Mouse (Mus musculus) spleen, embryonic (tissue): ENCODE measurements around the gene Ndufb7.

Experiments used
- CTCF ChIA-PET: fragments of 350-600 bp; sonication (Branson Sonifier 250); formaldehyde crosslinking; loops from one replicate; lab custom pipeline; 2022; lab: Charles Lee

Ndufb7 gene

GRCm38 (mm10) chr8:83575561-83576515 lies 9.4 kb downstream of the Ndufb7 start:
- CTCF ChIA-PET: no interaction called here

GRCm38 (mm10) chr8:83576516-83576895 lies 10.0 kb downstream of the Ndufb7 start:
- CTCF ChIA-PET: no interaction called here

GRCm38 (mm10) chr8:83576921-83577320 lies 10.4 kb downstream of the Ndufb7 start:
- CTCF ChIA-PET: no interaction called here

- CTCF ChIA-PET: no interaction called here
Observed at GRCm38 (mm10) chr8:83577384-83577791, 10.9 kb downstream of the Ndufb7 start.

- CTCF ChIA-PET: no interaction called here
Observed at GRCm38 (mm10) chr8:83578131-83579055, 11.9 kb downstream of the Ndufb7 start.

GRCm38 (mm10) chr8:83579676-83580075 lies 13.2 kb downstream of the Ndufb7 start:
- CTCF ChIA-PET: no interaction called here

- CTCF ChIA-PET: interaction anchor here (0.5 to 0.6 kb wide), 2 partner anchors 64 to 438 kb away, joined by 3 to 5 read pairs; no protein-coding TSS in a partner anchor
Observed at GRCm38 (mm10) chr8:83580826-83581225, 14.4 kb downstream of the Ndufb7 start.

- CTCF ChIA-PET: interaction anchor here (0.7 kb wide), 1 partner anchor 16 kb away, joined by 3 read pairs; the partner anchor contains the start of gene Ndufb7
Observed at GRCm38 (mm10) chr8:83582226-83582625, 15.8 kb downstream of the Ndufb7 start.

GRCm38 (mm10) chr8:83583236-83583635 lies 16.8 kb downstream of the Ndufb7 start:
- CTCF ChIA-PET: no interaction called here

GRCm38 (mm10) chr8:83584771-83585170 lies 18.3 kb downstream of the Ndufb7 start:
- CTCF ChIA-PET: no interaction called here

GRCm38 (mm10) chr8:83585333-83585732 lies 18.9 kb downstream of the Ndufb7 start:
- CTCF ChIA-PET: no interaction called here

- CTCF ChIA-PET: no interaction called here
Observed at GRCm38 (mm10) chr8:83587644-83588043, 21.2 kb downstream of the Ndufb7 start.

GRCm38 (mm10) chr8:83588886-83589285 lies 22.4 kb downstream of the Ndufb7 start:
- CTCF ChIA-PET: no interaction called here

- CTCF ChIA-PET: interaction anchor here (0.7 kb wide), 1 partner anchor 158 kb away, joined by 3 read pairs; no protein-coding TSS in a partner anchor
Observed at GRCm38 (mm10) chr8:83590488-83591023, 24.1 kb downstream of the Ndufb7 start.

GRCm38 (mm10) chr8:83592682-83593081 lies 26.2 kb downstream of the Ndufb7 start:
- CTCF ChIA-PET: interaction anchor here (0.7 kb wide), 3 partner anchors 143 to 1194 kb away, joined by 3 to 4 read pairs (median 3); partner anchors contain the start of gene Prkaca

GRCm38 (mm10) chr8:83593325-83594166 lies 27.1 kb downstream of the Ndufb7 start:
- CTCF ChIA-PET: interaction anchor here (0.7 kb wide), 3 partner anchors 144 to 1195 kb away, joined by 3 to 4 read pairs (median 3); partner anchors contain the start of gene Prkaca

GRCm38 (mm10) chr8:83594167-83595049 lies 27.9 kb downstream of the Ndufb7 start:
- CTCF ChIA-PET: interaction anchor here (0.6 to 1.0 kb wide), 3 partner anchors 11 to 24 kb away, joined by 3 to 4 read pairs (median 3); no protein-coding TSS in a partner anchor

- CTCF ChIA-PET: interaction anchor here (0.6 to 1.0 kb wide), 3 partner anchors 11 to 25 kb away, joined by 3 to 4 read pairs (median 3); no protein-coding TSS in a partner anchor
Observed at GRCm38 (mm10) chr8:83595050-83595345, 28.5 kb downstream of the Ndufb7 start.

GRCm38 (mm10) chr8:83596369-83596768 lies 29.9 kb downstream of the Ndufb7 start:
- CTCF ChIA-PET: interaction anchor here (0.6 kb wide), 1 partner anchor 10 kb away, joined by 3 read pairs; no protein-coding TSS in a partner anchor
